Mouse (Mus musculus): Measurements from ENCODE around the gene Nsf.

DNA sequence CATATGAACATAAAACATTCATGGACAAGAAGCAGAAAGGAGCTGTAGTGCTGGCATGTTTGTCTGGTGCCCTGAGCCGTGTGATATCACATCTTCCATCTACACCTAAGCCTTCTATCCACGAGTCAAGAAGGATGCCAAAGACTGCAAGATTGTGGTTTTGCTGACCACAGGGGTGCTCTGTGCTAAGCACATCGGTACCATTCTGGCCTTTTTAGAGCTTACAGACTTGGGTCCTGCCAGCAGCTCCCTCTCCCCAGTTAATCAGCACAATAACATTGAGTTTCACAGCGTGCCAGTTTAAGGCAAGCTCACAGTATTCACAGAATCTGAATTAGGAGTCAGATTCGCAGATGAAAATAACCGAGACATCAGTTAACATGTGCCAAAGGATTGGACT, 75.4 kb downstream of the Nsf start:
- no peak for TF ChIP-seq POLR2A (IDR thresholded peaks at IDR 0.05; ENCODE audit: borderline replicate concordance, low read depth, low read length)
- TF ChIP-seq CTCF (IDR thresholded peaks at IDR 0.05; ENCODE audit: low read depth, low read length): no peak

Measured in bone marrow macrophage, adult 2 months (primary cell).